Mouse (Mus musculus) MEL (cell line): Measurements from ENCODE around the gene Fermt1. TPM values are rescaled to one million over a fixed set of nuclear protein-coding genes. Genes with fewer than 3 reads are reported as not detected.

Experiments used
- DNase-seq: peaks from one replicate; pipeline ENCODE4 v3.0.0; 2011; ENCODE audit warnings: low read depth, low spot score
- H3K27ac ChIP-seq: 2 replicates; pipeline ENCODE4 v1.5.1; 2012; ENCODE audit warnings: low read depth, mild to moderate bottlenecking, control low read depth, low read length, moderate library complexity; ENCODE audit not compliant: control insufficient read depth
- H3K27me3 ChIP-seq, 2 experiments: fragments of 150-350 bp in 1 of 2; sonication (generic) in 1 of 2; 2 replicates each; pipeline ENCODE4 v1.6.1; 2012; ENCODE audit warnings: low read length in 2 of 2, mild to moderate bottlenecking in 2 of 2, improper control_type of control experiment in 1 of 2, moderate library complexity in 1 of 2; ENCODE audit not compliant: insufficient read depth in 2 of 2, control insufficient read depth in 1 of 2
- H3K36me3 ChIP-seq, 2 experiments: 2 replicates each; pipeline ENCODE4 v1.6.1; 2012 to 2014; ENCODE audit warnings: low read length in 2 of 2, improper control_type of control experiment in 1 of 2, inconsistent platforms in 1 of 2, mild to moderate bottlenecking in 1 of 2; ENCODE audit not compliant: insufficient read depth in 2 of 2, control insufficient read depth in 1 of 2
- H3K4me1 ChIP-seq, 2 experiments: fragments of 150-350 bp in 1 of 2; sonication (generic) in 1 of 2; 2 replicates each; pipeline ENCODE4 v1.6.1; 2012; ENCODE audit warnings: low read length in 2 of 2, improper control_type of control experiment in 1 of 2, mild to moderate bottlenecking in 1 of 2; ENCODE audit not compliant: insufficient read depth in 2 of 2, control insufficient read depth in 1 of 2
- H3K4me3 ChIP-seq, 2 experiments: fragments of 150-350 bp in 1 of 2; sonication (generic) in 1 of 2; 2 replicates each; pipeline ENCODE4 v1.5.1; 2012; ENCODE audit warnings: low read depth in 2 of 2, low read length in 2 of 2, mild to moderate bottlenecking in 2 of 2, moderate library complexity in 2 of 2, control low read depth in 1 of 2, improper control_type of control experiment in 1 of 2; ENCODE audit not compliant: control insufficient read depth in 1 of 2, insufficient read depth in 1 of 2
- H3K79me2 ChIP-seq: 2 replicates; pipeline ENCODE4 v1.6.1; 2012; ENCODE audit warnings: mild to moderate bottlenecking, low read length, moderate library complexity; ENCODE audit not compliant: control insufficient read depth, poor library complexity, insufficient read depth
- H3K9ac ChIP-seq: 2 replicates; pipeline ENCODE4 v1.6.1; 2012; ENCODE audit warnings: low read depth, mild to moderate bottlenecking, control low read depth, low read length, moderate library complexity; ENCODE audit not compliant: control insufficient read depth, poor library complexity, severe bottlenecking
- H3K9me3 ChIP-seq: fragments of 150-350 bp; sonication (generic); replicated peaks from 2 replicates; pipeline ENCODE4 v1.6.1; 2012; ENCODE audit warnings: mild to moderate bottlenecking, low read length, improper control_type of control experiment, moderate library complexity; ENCODE audit not compliant: insufficient read depth
- CHD1 ChIP-seq: IDR thresholded peaks from 2 replicates; pipeline ENCODE4 v1.6.1; 2012; ENCODE audit warnings: low read depth, mild to moderate bottlenecking, inconsistent platforms, low read length, improper control_type of control experiment
- CHD2 ChIP-seq: IDR thresholded peaks from 2 replicates; pipeline ENCODE4 v1.6.1; 2011; ENCODE audit warnings: low read length, improper control_type of control experiment
- E2F4 ChIP-seq: IDR thresholded peaks from 2 replicates; pipeline ENCODE4 v1.6.1; 2011; ENCODE audit warnings: low read depth, low read length, improper control_type of control experiment, borderline replicate concordance
- ELF1 ChIP-seq: IDR thresholded peaks from 2 replicates; pipeline ENCODE4 v1.6.1; 2014; ENCODE audit warnings: low read depth, mild to moderate bottlenecking, inconsistent platforms, low read length, improper control_type of control experiment, moderate library complexity
- ETS1 ChIP-seq: IDR thresholded peaks from 2 replicates; pipeline ENCODE4 v1.6.1; 2012; ENCODE audit warnings: low read depth, mild to moderate bottlenecking, inconsistent platforms, low read length, improper control_type of control experiment, moderate library complexity
- GABPA ChIP-seq: IDR thresholded peaks from 2 replicates; pipeline ENCODE4 v1.6.1; 2012; ENCODE audit warnings: low read depth, mild to moderate bottlenecking, inconsistent platforms, low read length, improper control_type of control experiment, moderate library complexity
- GATA1 ChIP-seq: IDR thresholded peaks from 2 replicates; pipeline ENCODE4 v1.6.1; 2011; ENCODE audit warnings: low read depth, low read length, improper control_type of control experiment
- HCFC1 ChIP-seq: IDR thresholded peaks from 2 replicates; pipeline ENCODE4 v1.6.1; 2012; ENCODE audit warnings: low read depth, mild to moderate bottlenecking, inconsistent platforms, low read length, improper control_type of control experiment, moderate library complexity
- JUND ChIP-seq: IDR thresholded peaks from 2 replicates; pipeline ENCODE4 v1.6.1; 2011; ENCODE audit warnings: low read depth, mild to moderate bottlenecking, improper control_type of control experiment, low read length
- MEF2A ChIP-seq: IDR thresholded peaks from 2 replicates; pipeline ENCODE4 v1.6.1; 2014; ENCODE audit warnings: low read depth, mild to moderate bottlenecking, inconsistent platforms, low read length, improper control_type of control experiment; ENCODE audit not compliant: poor library complexity, insufficient replicate concordance, severe bottlenecking; ENCODE audit errors: extremely low read depth
- MYB ChIP-seq: IDR thresholded peaks from 2 replicates; pipeline ENCODE4 v1.6.1; 2011; ENCODE audit warnings: mild to moderate bottlenecking, low read depth, low read length, improper control_type of control experiment
- RAD21 ChIP-seq: IDR thresholded peaks from 2 replicates; pipeline ENCODE4 v1.6.1; 2011; ENCODE audit warnings: mild to moderate bottlenecking, low read depth, low read length, improper control_type of control experiment
- SIN3A ChIP-seq: IDR thresholded peaks from 2 replicates; pipeline ENCODE4 v1.6.1; 2012; ENCODE audit warnings: low read length, improper control_type of control experiment, inconsistent platforms
- TBP ChIP-seq: IDR thresholded peaks from 2 replicates; pipeline ENCODE4 v1.8.0; 2011; ENCODE audit warnings: low read depth, low read length, improper control_type of control experiment
- TCF12 ChIP-seq: IDR thresholded peaks from 2 replicates; pipeline ENCODE4 v1.6.1; 2014; ENCODE audit warnings: low read depth, mild to moderate bottlenecking, inconsistent platforms, low read length, improper control_type of control experiment, moderate library complexity
- USF1 ChIP-seq: IDR thresholded peaks from 2 replicates; pipeline ENCODE4 v1.6.1; 2014; ENCODE audit warnings: low read depth, mild to moderate bottlenecking, inconsistent platforms, low read length, improper control_type of control experiment, moderate library complexity
- ZC3H11A ChIP-seq: IDR thresholded peaks from 2 replicates; pipeline ENCODE4 v1.6.1; 2012; ENCODE audit warnings: low read depth, mild to moderate bottlenecking, inconsistent platforms, low read length, improper control_type of control experiment
- ZNF384 ChIP-seq: IDR thresholded peaks from 2 replicates; pipeline ENCODE4 v1.6.1; 2012; ENCODE audit warnings: low read depth, mild to moderate bottlenecking, inconsistent platforms, low read length, improper control_type of control experiment
- polyA plus RNA-seq, 2 experiments: library from polyadenylated mRNA; stranded (reverse) in 1 of 2; unstranded in 1 of 2; fragments of >175 nt in 1 of 2; fragments of >200 nt in 1 of 2; gene quantifications; 2 replicates each; pipeline versions ENCODE4 v1.2.1 to v1.2.4; 2012; ENCODE audit warnings: low replicate concordance in 2 of 2, low read depth in 1 of 2; ENCODE audit not compliant: insufficient read length in 2 of 2, insufficient read depth in 1 of 2, missing spikeins in 1 of 2
- total RNA-seq: library from RNA; depleted of rRNA; stranded (reverse); fragments of 300-350 nt; gene quantifications from 2 replicates; pipeline ENCODE4 v1.2.3, GENCODE M21; 2012; rRNA removed

Gene Fermt1
- total RNA-seq = not detected in 2 replicates
- polyA plus RNA-seq = not detected

DNA sequence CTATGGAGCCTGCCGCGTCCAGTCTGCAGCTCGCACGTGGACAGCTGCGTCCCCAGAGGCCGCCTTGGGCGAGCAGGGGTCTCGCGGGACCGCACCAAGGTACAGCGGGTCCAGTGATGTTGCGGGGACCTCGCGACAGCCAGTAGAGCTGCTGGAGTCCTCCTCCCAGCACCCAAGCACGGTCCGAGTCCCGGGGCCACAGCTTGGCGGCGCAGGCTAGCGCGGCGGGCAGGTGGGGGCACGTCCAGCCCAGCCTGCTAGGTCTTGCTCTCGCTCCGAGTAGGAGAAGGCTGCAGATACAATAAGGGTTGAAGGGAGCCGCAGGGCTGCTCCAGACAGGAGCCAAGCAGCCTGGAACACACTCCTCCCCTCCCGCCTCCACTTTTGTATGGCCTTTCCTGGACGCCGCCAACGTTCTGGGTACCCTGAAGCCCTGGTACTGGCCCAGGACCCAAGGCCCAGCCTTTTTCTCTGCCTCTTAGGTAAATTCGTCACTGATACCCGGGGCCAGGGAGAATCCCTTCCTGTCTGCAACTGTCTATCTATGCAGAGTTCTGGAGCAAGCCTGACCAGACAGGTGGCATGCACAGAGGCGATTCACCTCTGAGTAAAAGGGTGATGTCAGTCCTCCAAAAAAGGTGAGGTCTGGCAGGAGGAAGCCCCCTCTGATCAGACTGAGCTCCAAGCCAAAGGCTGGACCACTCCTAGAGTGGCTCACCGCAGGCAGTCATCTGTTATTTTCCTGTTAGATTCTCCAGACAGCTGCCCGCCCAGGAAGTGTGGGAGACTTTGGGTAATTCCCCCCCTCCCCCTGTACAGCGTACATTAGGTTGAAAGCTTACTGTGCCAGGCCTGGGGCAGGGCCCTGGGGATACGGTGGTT is at the start of gene Fermt1:
Gene Fermt1 (minus strand): TSS at position 581 of the 882 bp plus-strand sequence.
- Histone ChIP-seq H3K27ac (no peak within 1 kb of the TSS), H3K4me1 (no peaks in the 10 kb centered on the region), H3K4me3 (no peak within 1 kb of the TSS), H3K36me3 (no peaks in the 10 kb centered on the region), H3K79me2 (no peaks in the 10 kb centered on the region), H3K27me3 (no peaks in the 10 kb centered on the region), H3K9ac (no peak within 1 kb of the TSS), H3K9me3 (no peaks in the 10 kb centered on the region)
- TF ChIP-seq HCFC1 (no peak), RAD21 (no peak), ZC3H11A (no peak), ZNF384 (no peak), ETS1 (no peak), MEF2A (no peak), CHD1 (no peak), SIN3A (no peak), GABPA (no peak), TBP (no peak), USF1 (no peak), JUND (no peak), ELF1 (no peak), TCF12 (no peak), E2F4 (no peak), CHD2 (no peak), GATA1 (no peak), MYB (no peak)
- DNase-seq = no peak
